Mouse (Mus musculus) left cerebral cortex, postnatal 4 days (tissue): Measurements from ENCODE around the gene Gm16427. TPM values are rescaled to one million over a fixed set of nuclear protein-coding genes. Genes with fewer than 3 reads are reported as not detected.
"Not testable (repeated sequence)": the region's sequence is repeated elsewhere in the genome, so short reads cannot be mapped to it uniquely, and the experiment has no call there.

Experiments
- DNase-seq: peaks from one replicate; pipeline ENCODE4 v3.0.0-alpha.2; 2022
- intact Hi-C: fragments of 180-260 bp; cut with DNase I; formaldehyde crosslinking; loops from one replicate; pipeline ENCODE4 v1.15.1; 2025
- total RNA-seq, 2 experiments: library from RNA; stranded (reverse); gene quantifications; 2 replicates each; pipeline ENCODE4 v1.2.3; 2021

Gm16427 gene
- total RNA-seq, result not detected

DNA sequence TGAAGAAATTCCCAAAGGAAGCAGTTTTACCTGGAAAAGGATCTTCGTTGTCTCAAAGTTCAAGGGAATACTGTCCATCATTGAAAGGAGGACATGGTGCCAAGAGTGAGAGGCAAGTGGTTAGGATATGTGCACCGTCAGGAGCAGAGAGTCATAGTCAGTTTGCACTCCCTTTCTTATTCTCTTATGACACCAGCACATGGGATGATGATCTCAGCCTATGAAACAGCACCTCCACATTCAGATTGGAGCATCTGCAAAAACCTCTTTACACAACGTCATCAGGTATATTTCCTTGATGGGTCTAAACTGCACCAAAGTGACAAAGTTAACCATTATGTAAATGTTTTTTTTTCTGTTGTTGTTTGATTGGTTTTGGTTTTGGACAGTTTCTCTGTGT lies at the start of gene Gm16427:
Gene Gm16427, minus strand, starts transcription at position 101 of the 400 bp plus-strand sequence.
- intact Hi-C loops, DNase-seq: not testable (repeated sequence)

Other genes starting within 250 kb of the Gm16427 start
- gene C87414, start 131.4 kb upstream of the Gm16427 start, total RNA-seq, result not detected